Mouse (Mus musculus) lung, adult 2 months (tissue): ENCODE data around the gene Lfng. TPM values are rescaled to one million over a fixed set of nuclear protein-coding genes. Genes with fewer than 3 reads are reported as not detected.

ENCODE experiments used
- DNase-seq: peaks from one replicate; pipeline ENCODE4 v3.0.0; 2022
- H3K4me1 ChIP-seq: fragments of 200-500 bp; 2 replicates; pipeline ENCODE4 v1.6.1; 2011; ENCODE audit warnings: low read length; ENCODE audit not compliant: control insufficient read depth, insufficient read depth
- H3K4me3 ChIP-seq: fragments of 200-500 bp; replicated peaks from 2 replicates; pipeline ENCODE3; 2011; ENCODE audit warnings: low read depth, mild to moderate bottlenecking, control low read depth, low read length; ENCODE audit errors: extremely low read depth
- CTCF ChIP-seq: fragments of 200-500 bp; IDR thresholded peaks from 2 replicates; pipeline ENCODE4 v1.5.1; 2011; ENCODE audit warnings: mild to moderate bottlenecking, low read length, control low read depth; ENCODE audit not compliant: insufficient read depth
- POLR2A ChIP-seq: fragments of 200-500 bp; IDR thresholded peaks from 2 replicates; pipeline ENCODE4 v1.6.1; 2011; ENCODE audit warnings: low read depth, mild to moderate bottlenecking, control low read depth, low read length, borderline replicate concordance; ENCODE audit errors: extremely low read depth
- WGBS: fragments of 180-500 bp; shearing (Covaris S2); methylation state at CpG from one replicate; pipeline ENCODE4 v1.1.7; 2018; 5-methylcytosine and 5-hydroxymethylcytosine counted together
- polyA plus RNA-seq: library from polyadenylated mRNA; depleted of rRNA; stranded (reverse); fragments of >200 nt; gene quantifications from 2 replicates; pipeline ENCODE4 v1.2.3, GENCODE M21; 2012; rRNA removed

Gene Lfng
- polyA plus RNA-seq, 1 experiment: 141 TPM

DNA sequence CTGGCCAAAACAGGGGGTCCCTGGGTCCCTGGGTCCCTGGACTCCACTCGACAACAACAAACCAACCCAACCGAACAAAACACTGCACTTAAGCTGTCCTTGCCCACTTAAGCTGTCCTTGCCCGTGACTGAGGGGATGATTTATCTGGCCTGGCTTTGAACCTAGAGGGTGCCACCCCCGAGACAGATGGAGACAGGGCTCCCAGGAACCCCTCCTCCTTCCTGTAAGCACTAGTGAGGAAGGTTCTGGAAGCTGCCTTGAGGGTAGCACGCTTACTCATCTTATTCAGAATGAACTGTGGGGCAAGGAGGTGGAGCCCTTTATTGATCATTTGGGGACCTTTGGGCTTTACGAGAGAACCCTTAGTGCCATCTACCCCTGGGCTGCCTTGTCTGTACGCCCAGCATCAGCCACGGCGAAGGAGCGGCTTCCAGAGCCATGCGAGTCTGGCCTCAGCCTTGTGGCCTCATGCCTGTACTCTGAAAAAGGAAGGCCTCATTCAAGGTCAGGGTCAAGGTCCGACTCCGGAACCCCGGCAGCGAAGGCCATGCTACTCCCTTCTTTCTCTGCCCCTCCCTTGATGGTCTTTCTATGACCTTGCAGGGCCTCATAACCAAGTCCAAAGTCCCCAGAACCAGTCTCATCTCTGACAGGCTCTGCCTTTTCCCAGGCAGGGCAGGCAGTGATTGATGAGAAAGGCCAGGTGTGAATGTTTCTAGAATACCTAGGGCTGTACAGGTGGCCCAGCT is 47.2 kb downstream of the Lfng start:
- Histone ChIP-seq H3K4me3 (no peak overlapping the region), H3K4me1 (peaks cover 11% of the 10 kb centered on the region)
- TF ChIP-seq CTCF (no peak), POLR2A (no peak)
- no peak for DNase-seq
- WGBS: 85% methylated on average over 15 of the region's 15 CpGs

DNA sequence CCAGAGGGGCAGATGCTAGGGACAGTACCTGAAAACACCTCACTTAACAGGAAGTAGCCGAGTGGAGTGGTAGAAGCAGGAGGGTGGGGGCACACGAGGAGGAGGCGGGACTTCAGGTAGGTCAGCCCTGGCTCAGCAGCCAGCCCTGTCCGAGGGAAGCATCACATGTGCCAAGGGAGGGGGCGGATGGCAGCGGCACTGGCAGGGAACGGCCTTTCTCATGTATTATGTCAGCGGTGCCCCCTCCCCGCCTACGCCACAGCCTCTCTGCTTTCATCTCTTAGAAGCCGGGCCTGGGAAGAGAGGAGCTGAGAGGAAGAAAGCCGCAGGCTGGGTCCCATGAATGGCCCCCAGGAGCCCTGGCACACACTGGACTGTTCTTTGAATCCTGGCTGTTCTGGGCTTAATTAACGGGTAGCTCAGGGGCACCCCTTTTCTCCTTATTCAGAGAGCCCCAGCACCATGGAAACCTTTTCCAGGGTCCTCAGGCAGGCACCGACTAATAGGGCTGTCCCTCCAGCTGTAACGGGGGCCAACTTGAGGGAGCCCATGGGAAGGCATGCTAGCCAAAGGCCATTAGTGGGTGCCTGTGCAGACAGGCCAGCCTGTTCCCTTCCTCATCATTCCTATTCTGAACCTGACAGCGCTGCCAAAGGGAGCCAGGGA is 52.6 kb downstream of the Lfng start:
- no peak overlapping the region for H3K4me3 ChIP-seq
- DNase-seq: no peak
- TF ChIP-seq CTCF (no peak), POLR2A (no peak)
- 42% methylated on average over 16 of the region's 16 CpGs for WGBS
- H3K4me1 ChIP-seq: peaks cover 8% of the 10 kb centered on the region

DNA sequence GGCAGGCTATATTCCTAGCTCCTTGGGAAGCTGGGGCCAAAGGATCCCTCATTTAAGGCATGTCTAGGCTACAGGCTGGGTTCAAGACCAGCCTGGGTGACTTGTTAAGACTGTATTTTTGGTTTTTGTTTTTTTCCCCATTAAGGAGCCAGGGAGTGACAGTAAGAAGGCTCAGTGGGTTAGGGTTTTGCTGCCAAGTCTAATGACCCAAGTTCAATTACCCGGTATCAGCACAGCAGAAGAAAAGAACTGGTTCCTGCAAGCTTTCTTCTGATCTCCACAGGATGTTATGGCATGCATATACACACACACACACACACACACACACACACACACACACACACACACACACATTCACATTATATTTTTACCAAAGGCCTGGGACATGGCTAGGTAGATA is 53.3 kb downstream of the Lfng start:
- no peak overlapping the region for H3K4me3 ChIP-seq
- no peak for DNase-seq
- TF ChIP-seq CTCF: no peak
- no peak for TF ChIP-seq POLR2A
- H3K4me1 ChIP-seq: peaks cover 8% of the 10 kb centered on the region
- 41% methylated on average over 1 of the region's 1 CpGs for WGBS

DNA sequence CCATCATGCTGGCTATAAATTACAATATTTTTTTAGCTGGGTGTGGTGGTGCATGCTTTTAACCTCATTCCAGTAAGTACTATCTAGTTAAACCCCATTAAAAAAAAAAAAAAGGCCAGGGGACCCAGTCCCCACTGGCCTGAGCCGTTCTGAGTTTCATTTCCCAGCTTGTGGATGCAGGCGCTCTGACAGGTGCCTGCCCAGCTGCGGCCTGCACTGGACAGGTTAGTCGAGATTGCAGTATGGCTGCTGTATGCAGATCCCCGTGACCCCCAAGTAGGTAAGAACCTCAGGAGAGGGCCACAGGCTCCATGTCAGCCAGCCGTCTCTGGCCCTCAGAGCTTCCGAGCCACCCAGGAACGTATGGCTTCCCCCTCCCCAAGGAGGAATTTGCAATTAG is 54.3 kb downstream of the Lfng start:
- no peak overlapping the region for H3K4me3 ChIP-seq
- 71% methylated on average over 8 of the region's 8 CpGs for WGBS
- no peak for DNase-seq
- TF ChIP-seq CTCF: no peak
- no peak for TF ChIP-seq POLR2A
- peaks cover 8% of the 10 kb centered on the region for H3K4me1 ChIP-seq

DNA sequence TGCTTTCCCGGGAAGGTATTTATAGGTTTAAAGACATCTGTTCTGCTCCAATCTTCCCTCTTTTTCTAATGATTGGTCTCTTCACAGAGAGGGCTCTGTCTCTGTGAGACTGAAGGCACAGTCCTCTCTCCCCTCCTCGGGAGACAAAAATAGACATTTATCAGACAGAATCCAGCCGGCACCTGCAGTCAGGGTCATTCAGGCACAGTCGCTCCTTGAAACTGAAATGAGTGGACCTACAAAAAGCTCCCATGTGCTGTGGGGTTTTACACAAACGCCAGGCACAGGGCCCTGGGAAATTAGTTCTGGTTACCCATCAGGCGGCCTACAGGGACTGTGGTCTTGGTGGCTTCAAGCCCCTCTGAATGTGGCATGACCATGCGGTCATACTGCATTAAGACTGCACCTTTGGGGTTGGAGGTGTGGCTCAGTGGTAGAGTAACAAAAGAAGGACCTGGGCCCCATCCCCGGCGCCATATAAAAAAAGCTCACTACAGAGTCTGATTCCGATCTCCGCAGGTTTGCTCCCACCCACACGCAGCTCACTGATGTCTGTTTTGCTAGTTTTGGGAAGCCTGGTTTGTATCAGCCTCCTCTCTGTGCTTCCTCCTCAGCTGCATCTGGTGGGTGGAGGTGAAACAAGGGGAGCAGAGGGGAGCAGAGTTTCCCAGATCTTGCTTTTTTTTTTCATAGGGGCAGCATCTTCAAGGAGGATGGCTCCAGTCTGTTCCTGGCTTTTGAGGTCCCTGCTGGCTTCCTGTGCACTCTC is 54.9 kb downstream of the Lfng start:
- WGBS: 71% methylated on average over 12 of the region's 12 CpGs
- Histone ChIP-seq H3K4me1 (peaks cover 8% of the 10 kb centered on the region), H3K4me3 (no peak overlapping the region)
- TF ChIP-seq POLR2A (no peak), CTCF (no peak)
- no peak for DNase-seq

DNA sequence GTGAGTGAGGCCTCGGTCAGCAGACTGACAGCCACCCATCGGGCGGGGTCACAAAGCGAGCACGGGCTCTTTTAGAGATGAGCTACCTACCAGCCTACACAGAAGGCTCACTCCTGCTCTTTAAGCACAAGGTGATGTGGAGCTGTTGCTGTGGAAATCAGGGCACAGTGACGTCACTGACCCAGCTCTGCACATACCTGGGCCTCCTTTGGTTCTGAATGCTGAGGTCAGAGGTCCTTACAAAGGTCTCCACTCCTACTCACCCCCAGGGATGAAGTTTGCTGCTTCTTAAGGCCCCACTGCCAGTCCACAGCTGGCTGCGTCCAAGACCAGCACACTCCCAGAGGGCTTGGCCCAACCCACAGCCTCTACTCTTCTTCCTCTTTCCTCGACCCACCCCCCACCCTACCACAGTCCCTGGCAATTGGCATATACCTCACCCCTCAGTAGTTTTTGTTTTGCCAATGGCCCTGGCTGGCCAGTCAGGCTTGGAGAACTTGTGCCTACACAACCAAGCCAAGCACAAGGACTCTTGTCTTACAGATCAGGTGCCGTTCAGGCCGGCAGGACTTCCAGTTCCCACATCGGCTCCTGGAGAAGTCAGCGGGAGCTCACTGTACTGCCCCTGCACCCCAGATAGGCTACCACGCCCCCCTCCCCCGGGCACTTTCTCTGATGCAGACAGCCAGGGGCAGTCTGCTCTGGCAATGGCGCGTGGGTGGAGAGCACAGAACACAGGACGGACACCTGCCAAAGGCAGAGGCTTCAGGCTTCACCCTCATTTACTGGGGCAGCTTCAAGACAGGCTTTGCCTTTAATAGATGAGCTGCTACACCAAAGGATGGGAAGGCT is 55.8 kb downstream of the Lfng start:
- Histone ChIP-seq H3K4me3 (no peak overlapping the region), H3K4me1 (peaks cover 8% of the 10 kb centered on the region)
- no peak for DNase-seq
- WGBS: 61% methylated on average over 17 of the region's 17 CpGs
- TF ChIP-seq POLR2A (0 out of 2 replicates have a peak, but pooled peaks have one; percentile 6), CTCF (no peak)

DNA sequence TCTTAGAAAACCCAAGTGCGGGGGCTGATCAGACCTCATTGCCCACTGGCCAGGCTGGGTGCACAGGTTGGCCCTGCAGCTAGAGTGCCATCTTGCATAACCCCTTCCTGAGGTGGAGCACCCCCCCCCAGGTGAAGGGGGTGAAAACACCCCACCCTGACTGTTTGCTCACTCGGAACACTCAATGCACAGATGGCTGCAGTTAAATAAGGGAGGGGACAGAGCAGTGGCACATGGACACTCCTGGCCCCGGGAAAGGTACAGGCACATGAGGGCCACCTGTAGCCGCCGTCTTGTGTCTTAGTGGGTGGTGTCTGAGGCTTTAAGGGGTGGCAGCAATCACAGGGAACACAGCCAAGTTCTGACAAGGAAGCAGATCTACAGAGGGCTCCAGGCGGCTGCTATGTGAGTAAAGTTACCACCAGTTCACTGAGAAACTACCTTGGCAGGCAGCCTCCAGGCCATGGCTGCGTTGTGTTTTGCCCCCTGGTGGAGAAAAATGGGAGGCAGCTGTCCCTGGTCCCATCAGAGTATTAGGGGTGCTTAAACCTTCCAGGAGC is 56.6 kb downstream of the Lfng start:
- TF ChIP-seq POLR2A (no peak), CTCF (peak; percentile 84)
- peak; percentile 59 for DNase-seq
- Histone ChIP-seq H3K4me1 (peaks cover 8% of the 10 kb centered on the region), H3K4me3 (no peak overlapping the region)
- 35% methylated on average over 7 of the region's 7 CpGs for WGBS

Other genes starting within 250 kb of the Lfng start
- gene Snx8, start 218.1 kb upstream of the Lfng start, polyA plus RNA-seq: 18.7 and 20.0 TPM in 2 replicates
- gene Eif3b, start 188.0 kb upstream of the Lfng start, polyA plus RNA-seq: 83.0 and 86.2 TPM in 2 replicates
- gene Gm4869, start 161.7 kb upstream of the Lfng start, polyA plus RNA-seq: 0.05 TPM in 1 of 2 replicates, not detected in the other
- 49.6 and 60.5 TPM in 2 replicates for gene Chst12, start 101.8 kb upstream of the Lfng start, polyA plus RNA-seq
- gene Grifin, start 42.2 kb upstream of the Lfng start, polyA plus RNA-seq: not detected in 2 replicates
- 117 and 127 TPM in 2 replicates for gene Ttyh3, start 41.7 kb downstream of the Lfng start, polyA plus RNA-seq
- 17.2 and 21.8 TPM in 2 replicates for gene Iqce, start 95.1 kb downstream of the Lfng start, polyA plus RNA-seq
- gene Brat1, start 97.7 kb downstream of the Lfng start, polyA plus RNA-seq: 31.6 and 31.7 TPM in 2 replicates
- gene Amz1, start 116.8 kb downstream of the Lfng start, polyA plus RNA-seq: 13.3 and 14.8 TPM in 2 replicates
- gene Gna12, start 223.1 kb downstream of the Lfng start, polyA plus RNA-seq: 112 and 120 TPM in 2 replicates